Mouse (Mus musculus): ENCODE results near the gene Ppara. TPM values are rescaled to one million over a fixed set of nuclear protein-coding genes. Genes with fewer than 3 reads are reported as not detected.

Ppara gene
- polyA plus RNA-seq, 1 experiment = not detected

- Histone ChIP-seq H3K27me3 (replicated peaks) (peaks cover 73% of the 10 kb centered on the region), H3K9me3 (peaks cover 43% of the 10 kb centered on the region), H3K4me3 (replicated peaks) (peak within 1 kb of the TSS; percentile 74), H3K4me1 (peaks cover 11% of the 10 kb centered on the region; the same call in 1 of the 2 replicates), H3K36me3 (replicated peaks; ENCODE audit: low read length) (no peaks in the 10 kb centered on the region)
- TF ChIP-seq GATA1 (IDR thresholded peaks at IDR 0.05; ENCODE audit: borderline replicate concordance, low read length) (no peak), FLI1 (IDR thresholded peaks at IDR 0.05; ENCODE audit: low read length) (no peak)
These were observed 86.6 kb downstream of the Ppara start, which contains the start of gene Pkdrej for GRCm38 (mm10) chr15:85821203-85822010. Gene Pkdrej, minus strand, starts transcription at chr15:85821734.

DNA sequence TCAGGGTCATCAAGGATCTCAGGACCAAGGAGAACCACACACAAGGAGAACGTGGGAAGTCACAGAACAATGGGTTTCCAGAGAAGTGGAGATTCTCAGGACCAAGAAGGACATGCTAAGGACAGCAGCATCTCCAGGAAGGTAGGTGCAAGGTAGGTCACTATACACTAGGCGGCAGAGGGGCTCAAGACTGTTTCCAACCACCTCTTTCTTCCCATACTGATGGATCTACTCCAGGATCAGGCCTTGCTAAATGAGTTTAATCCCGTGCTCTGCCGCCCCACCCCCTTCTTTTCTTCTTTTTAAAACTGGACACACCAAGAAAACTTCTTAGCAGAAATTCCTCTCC lies 87.2 kb downstream of the Ppara start:
- H3K36me3 ChIP-seq (replicated peaks; ENCODE audit: low read length) = no peaks in the 10 kb centered on the region
- H3K9me3 ChIP-seq = peaks cover 38% of the 10 kb centered on the region
- H3K27me3 ChIP-seq (replicated peaks) = peaks cover 68% of the 10 kb centered on the region
- no peak overlapping the region for H3K4me3 ChIP-seq (replicated peaks)
- H3K4me1 ChIP-seq = peaks cover 11% of the 10 kb centered on the region; the same call in 1 of the 2 replicates
- no peak for TF ChIP-seq FLI1 (IDR thresholded peaks at IDR 0.05; ENCODE audit: low read length)
- TF ChIP-seq GATA1 (IDR thresholded peaks at IDR 0.05; ENCODE audit: borderline replicate concordance, low read length) = no peak

DNA sequence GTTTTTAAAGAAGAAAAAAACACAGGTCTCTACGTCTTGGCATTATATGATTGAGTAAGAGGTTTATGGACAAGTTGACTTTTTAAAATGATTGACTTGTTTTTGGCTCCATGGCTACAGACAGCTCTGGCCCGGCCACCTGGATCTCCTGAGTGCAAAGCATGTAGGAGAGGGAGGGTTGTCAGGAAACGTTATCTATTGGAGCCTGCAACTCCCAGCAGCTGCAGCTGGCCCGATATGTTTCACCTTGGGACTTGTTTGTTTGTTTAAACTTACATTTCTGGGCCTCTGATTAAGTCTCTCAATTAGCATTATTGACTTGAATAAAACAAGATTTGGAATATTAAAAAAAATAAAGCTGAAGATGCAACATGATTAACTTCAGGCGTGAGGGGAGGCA lies 91.9 kb downstream of the Ppara start:
- no peak overlapping the region for H3K4me3 ChIP-seq (replicated peaks)
- no peaks in the 10 kb centered on the region for H3K9me3 ChIP-seq
- H3K27me3 ChIP-seq (replicated peaks) = peaks cover 46% of the 10 kb centered on the region
- peaks cover 7% of the 10 kb centered on the region for H3K4me1 ChIP-seq
- no peaks in the 10 kb centered on the region for H3K36me3 ChIP-seq (replicated peaks; ENCODE audit: low read length)
- TF ChIP-seq GATA1 (IDR thresholded peaks at IDR 0.05; ENCODE audit: borderline replicate concordance, low read length) = no peak
- TF ChIP-seq FLI1 (IDR thresholded peaks at IDR 0.05; ENCODE audit: low read length) = no peak

- Histone ChIP-seq H3K9me3 (no peaks in the 10 kb centered on the region), H3K27me3 (replicated peaks) (peaks cover 38% of the 10 kb centered on the region), H3K4me1 (peaks cover 16% of the 10 kb centered on the region), H3K4me3 (replicated peaks) (no peak overlapping the region), H3K36me3 (replicated peaks; ENCODE audit: low read length) (no peaks in the 10 kb centered on the region)
- no peak for TF ChIP-seq FLI1 (IDR thresholded peaks at IDR 0.05; ENCODE audit: low read length)
- no peak for TF ChIP-seq GATA1 (IDR thresholded peaks at IDR 0.05; ENCODE audit: borderline replicate concordance, low read length)
These were observed 93.3 kb downstream of the Ppara start for GRCm38 (mm10) chr15:85828071-85828470.

DNA sequence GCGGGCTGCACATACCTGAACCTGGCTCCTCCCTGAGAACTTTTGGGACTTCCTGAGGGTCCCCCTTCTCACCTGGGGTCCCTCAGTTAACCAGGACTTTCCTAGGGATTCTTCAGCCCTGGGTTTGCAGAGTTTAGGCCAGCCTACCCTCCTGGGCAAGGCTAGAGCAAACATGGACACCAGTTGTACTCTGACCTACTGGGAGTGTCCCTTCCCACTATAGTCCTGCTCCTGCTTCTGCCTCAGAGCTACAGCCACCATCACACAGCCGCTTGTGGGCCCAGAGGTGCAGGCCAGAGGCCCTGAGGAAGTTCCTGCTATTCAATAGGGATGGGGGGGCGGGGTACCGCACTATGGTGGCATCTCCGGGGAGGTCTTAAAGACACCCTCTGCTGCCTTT lies 94.7 kb downstream of the Ppara start:
- H3K27me3 ChIP-seq (replicated peaks) = peaks cover 26% of the 10 kb centered on the region
- H3K36me3 ChIP-seq (replicated peaks; ENCODE audit: low read length) = no peaks in the 10 kb centered on the region
- no peak overlapping the region for H3K4me3 ChIP-seq (replicated peaks)
- no peaks in the 10 kb centered on the region for H3K9me3 ChIP-seq
- H3K4me1 ChIP-seq = peaks cover 16% of the 10 kb centered on the region
- TF ChIP-seq FLI1 (IDR thresholded peaks at IDR 0.05; ENCODE audit: low read length) (no peak), GATA1 (IDR thresholded peaks at IDR 0.05; ENCODE audit: borderline replicate concordance, low read length) (no peak)

- TF ChIP-seq FLI1 (IDR thresholded peaks at IDR 0.05; ENCODE audit: low read length) (no peak), GATA1 (IDR thresholded peaks at IDR 0.05; ENCODE audit: borderline replicate concordance, low read length) (no peak)
- Histone ChIP-seq H3K27me3 (replicated peaks) (peaks cover 22% of the 10 kb centered on the region), H3K36me3 (replicated peaks; ENCODE audit: low read length) (peaks cover 9% of the 10 kb centered on the region), H3K4me3 (replicated peaks) (peak within 1 kb of the TSS; percentile 92), H3K4me1 (peaks cover 16% of the 10 kb centered on the region), H3K9me3 (0 out of 2 replicates have a peak, but pooled peaks cover 4% of the 10 kb centered on the region)
These were observed 97.3 kb downstream of the Ppara start, which contains the start of gene Ttc38 for GRCm38 (mm10) chr15:85831954-85832590. Gene Ttc38, plus strand, starts transcription at chr15:85832306.

GRCm38 (mm10) chr15:85832599-85832998 lies 97.8 kb downstream of the Ppara start:
- no peak for TF ChIP-seq GATA1 (IDR thresholded peaks at IDR 0.05; ENCODE audit: borderline replicate concordance, low read length)
- TF ChIP-seq FLI1 (IDR thresholded peaks at IDR 0.05; ENCODE audit: low read length) = no peak
- H3K4me1 ChIP-seq = peaks cover 16% of the 10 kb centered on the region
- peaks cover 9% of the 10 kb centered on the region for H3K36me3 ChIP-seq (replicated peaks; ENCODE audit: low read length)
- H3K27me3 ChIP-seq (replicated peaks) = peaks cover 19% of the 10 kb centered on the region
- H3K4me3 ChIP-seq (replicated peaks) = peak overlapping the region; percentile 92
- H3K9me3 ChIP-seq = 0 out of 2 replicates have a peak, but pooled peaks cover 4% of the 10 kb centered on the region

DNA sequence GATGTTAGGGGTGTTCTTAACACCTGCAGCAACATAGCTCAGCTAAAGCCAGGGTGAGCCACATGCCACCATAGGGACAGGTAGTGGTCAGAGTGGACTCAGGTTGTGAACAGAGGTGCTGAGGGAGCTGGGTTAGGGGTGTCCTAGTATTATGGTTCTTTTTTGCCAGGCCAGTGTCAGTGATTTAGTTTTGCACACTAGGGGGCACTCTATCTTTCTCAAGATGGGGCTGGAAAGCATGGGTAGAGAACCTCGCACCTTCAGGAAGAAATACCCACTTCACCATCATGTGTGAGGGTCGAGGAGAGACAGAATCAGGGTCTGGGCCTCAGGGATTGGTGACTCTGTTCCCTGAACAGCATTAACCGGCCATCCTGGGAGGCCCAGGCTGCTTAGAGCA lies 100.6 kb downstream of the Ppara start:
- TF ChIP-seq FLI1 (IDR thresholded peaks at IDR 0.05; ENCODE audit: low read length) (no peak), GATA1 (IDR thresholded peaks at IDR 0.05; ENCODE audit: borderline replicate concordance, low read length) (no peak)
- 0 out of 2 replicates have a peak, but pooled peaks cover 4% of the 10 kb centered on the region for H3K9me3 ChIP-seq
- peaks cover 9% of the 10 kb centered on the region for H3K36me3 ChIP-seq (replicated peaks; ENCODE audit: low read length)
- H3K27me3 ChIP-seq (replicated peaks) = peaks cover 5% of the 10 kb centered on the region
- H3K4me1 ChIP-seq = peaks cover 16% of the 10 kb centered on the region
- H3K4me3 ChIP-seq (replicated peaks) = no peak overlapping the region

DNA sequence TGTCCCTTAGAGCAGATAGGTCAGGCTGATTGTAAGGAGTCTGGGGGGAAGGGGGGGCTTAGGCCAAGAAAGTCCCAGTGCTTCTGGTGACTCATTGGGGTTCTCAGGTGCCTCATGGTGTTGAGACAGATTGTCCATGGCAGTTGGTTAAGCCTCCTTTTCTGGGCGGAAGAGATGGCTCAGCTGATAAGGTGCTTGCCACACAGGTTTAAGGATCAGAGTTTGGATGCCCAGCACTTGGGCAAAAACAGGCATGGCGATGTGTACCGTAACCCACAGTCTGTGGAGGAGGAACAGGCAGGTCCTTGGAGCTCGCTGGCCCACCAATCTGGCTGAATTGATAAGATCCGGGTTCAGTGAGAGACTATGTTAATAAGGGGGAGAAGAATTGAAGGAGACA lies 102.1 kb downstream of the Ppara start:
- Histone ChIP-seq H3K4me1 (peaks cover 10% of the 10 kb centered on the region), H3K36me3 (replicated peaks; ENCODE audit: low read length) (peaks cover 9% of the 10 kb centered on the region)
- no peak for TF ChIP-seq GATA1 (IDR thresholded peaks at IDR 0.05; ENCODE audit: borderline replicate concordance, low read length)
- no peak for TF ChIP-seq FLI1 (IDR thresholded peaks at IDR 0.05; ENCODE audit: low read length)

DNA sequence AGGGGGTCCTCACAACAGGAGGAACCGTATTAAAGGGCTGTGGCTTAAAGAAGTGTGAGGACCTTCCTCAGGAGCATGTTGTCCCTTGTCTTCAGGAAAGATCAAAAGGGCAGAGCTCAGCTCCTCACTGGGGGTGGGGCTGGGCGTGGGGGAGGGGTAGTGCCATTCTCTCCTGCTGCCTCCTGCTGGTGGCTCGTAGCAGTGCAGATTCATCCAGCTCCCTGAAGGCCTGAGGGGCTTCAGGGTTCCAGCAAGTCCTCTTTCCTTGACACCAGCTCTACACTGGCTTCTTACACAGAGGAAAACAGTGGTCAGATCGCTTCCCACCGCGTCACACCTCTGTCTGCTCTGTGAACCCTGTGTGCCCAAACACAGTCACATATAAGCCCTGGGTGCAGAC lies 106.2 kb downstream of the Ppara start:
- 0 out of 2 replicates have a peak, but pooled peaks cover under 1% of the 10 kb centered on the region for H3K9me3 ChIP-seq
- H3K27me3 ChIP-seq (replicated peaks) = peaks cover 18% of the 10 kb centered on the region
- peaks cover 3% of the 10 kb centered on the region for H3K36me3 ChIP-seq (replicated peaks; ENCODE audit: low read length)
- no peak for TF ChIP-seq FLI1 (IDR thresholded peaks at IDR 0.05; ENCODE audit: low read length)
- TF ChIP-seq GATA1 (IDR thresholded peaks at IDR 0.05; ENCODE audit: borderline replicate concordance, low read length) = no peak
- H3K4me1 ChIP-seq = no peaks in the 10 kb centered on the region
- H3K4me3 ChIP-seq (replicated peaks) = no peak overlapping the region

More for the DNA sequence above, 102.1 kb downstream of the Ppara start:
- H3K27me3 ChIP-seq (replicated peaks) = peaks cover 2% of the 10 kb centered on the region
- 0 out of 2 replicates have a peak, but pooled peaks cover 4% of the 10 kb centered on the region for H3K9me3 ChIP-seq
- H3K4me3 ChIP-seq (replicated peaks) = no peak overlapping the region

All from megakaryocyte, embryonic 14.5 days (primary cell).